Mouse (Mus musculus) thymus, adult 2 months (tissue): ENCODE measurements around the gene Slc2a13.

Source experiments
- CTCF ChIP-seq: fragments of 200-500 bp; IDR thresholded peaks from 2 replicates; pipeline ENCODE4 v1.5.1; 2012; ENCODE audit warnings: mild to moderate bottlenecking, control low read depth, low read length, moderate library complexity, borderline replicate concordance; ENCODE audit not compliant: control insufficient read depth, poor library complexity, insufficient read depth; ENCODE audit errors: extremely low read depth
- POLR2A ChIP-seq: fragments of 200-500 bp; IDR thresholded peaks from 2 replicates; pipeline ENCODE4 v1.6.1; 2012; ENCODE audit warnings: mild to moderate bottlenecking, low read length, control low read depth, moderate library complexity; ENCODE audit not compliant: control insufficient read depth, poor library complexity, insufficient read depth; ENCODE audit errors: extremely low read depth

DNA sequence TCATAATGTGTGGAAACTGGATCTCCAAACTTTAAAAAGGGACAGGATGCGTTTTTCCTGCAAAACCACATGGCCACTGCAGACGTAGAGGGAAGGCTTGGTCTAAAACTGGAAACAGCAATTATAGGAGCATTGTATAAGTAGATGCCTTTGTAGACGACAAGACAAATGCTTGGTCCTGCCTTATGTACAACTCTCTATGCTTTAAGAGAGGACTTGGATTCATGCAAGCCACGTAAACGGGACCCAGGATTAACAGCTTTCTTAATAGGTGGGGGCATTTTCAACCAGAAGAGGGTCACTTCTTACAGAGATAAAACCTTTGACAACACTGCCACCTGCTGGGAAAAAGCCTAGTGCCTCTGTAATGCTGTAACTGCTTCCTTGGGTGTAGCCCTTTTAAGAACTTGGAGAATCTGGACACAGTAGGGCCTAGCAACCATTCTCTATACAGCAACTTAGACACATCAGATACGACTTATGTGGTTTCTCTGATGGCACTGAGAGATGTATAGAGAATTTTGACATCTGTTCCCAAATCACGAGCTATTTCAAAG lies 268.7 kb downstream of the Slc2a13 start:
- no peak for TF ChIP-seq CTCF
- TF ChIP-seq POLR2A, result no peak
